Mouse (Mus musculus): ENCODE results near the gene Sema4d.

Sema4d gene

GRCm38 (mm10) chr13:51814646-51815045 lies 21.1 kb upstream of the Sema4d start:
- no peak for DNase-seq (ENCODE audit: low spot score)

- no peak for DNase-seq (ENCODE audit: low spot score)
These were observed 20.4 kb upstream of the Sema4d start for GRCm38 (mm10) chr13:51813621-51814615.

GRCm38 (mm10) chr13:51808141-51808540 lies 14.6 kb upstream of the Sema4d start:
- no peak for DNase-seq (ENCODE audit: low spot score)

- no peak for DNase-seq (ENCODE audit: low spot score)
These were observed 12.7 kb upstream of the Sema4d start for GRCm38 (mm10) chr13:51806220-51806619.

GRCm38 (mm10) chr13:51805634-51806033 lies 12.1 kb upstream of the Sema4d start:
- DNase-seq (ENCODE audit: low spot score): no peak

GRCm38 (mm10) chr13:51800921-51801320 lies 7.4 kb upstream of the Sema4d start:
- DNase-seq (ENCODE audit: low spot score): no peak

- DNase-seq (ENCODE audit: low spot score): no peak
These were observed 6.4 kb upstream of the Sema4d start for GRCm38 (mm10) chr13:51799735-51800522.

GRCm38 (mm10) chr13:51797899-51798746 lies 4.6 kb upstream of the Sema4d start:
- no peak for DNase-seq (ENCODE audit: low spot score)

- DNase-seq (ENCODE audit: low spot score): no peak
These were observed 401 bp upstream of the Sema4d start for GRCm38 (mm10) chr13:51793948-51794347.

GRCm38 (mm10) chr13:51792729-51793424 lies 670 bp downstream of the Sema4d start:
- peak; percentile 49 for DNase-seq (ENCODE audit: low spot score)

- no peak for DNase-seq (ENCODE audit: low spot score)
These were observed 1.4 kb downstream of the Sema4d start for GRCm38 (mm10) chr13:51792135-51792573.

GRCm38 (mm10) chr13:51791604-51792003 lies 1.9 kb downstream of the Sema4d start:
- no peak for DNase-seq (ENCODE audit: low spot score)

GRCm38 (mm10) chr13:51790793-51791192 lies 2.8 kb downstream of the Sema4d start:
- no peak for DNase-seq (ENCODE audit: low spot score)

GRCm38 (mm10) chr13:51787858-51788257 lies 5.7 kb downstream of the Sema4d start:
- DNase-seq (ENCODE audit: low spot score): no peak

GRCm38 (mm10) chr13:51786616-51787015 lies 6.9 kb downstream of the Sema4d start:
- no peak for DNase-seq (ENCODE audit: low spot score)

- no peak for DNase-seq (ENCODE audit: low spot score)
These were observed 9.1 kb downstream of the Sema4d start for GRCm38 (mm10) chr13:51784476-51784875.

- no peak for DNase-seq (ENCODE audit: low spot score)
These were observed 9.7 kb downstream of the Sema4d start for GRCm38 (mm10) chr13:51783857-51784256.

GRCm38 (mm10) chr13:51780509-51781155 lies 12.9 kb downstream of the Sema4d start:
- DNase-seq (ENCODE audit: low spot score): no peak

- DNase-seq (ENCODE audit: low spot score): no peak
These were observed 14.3 kb downstream of the Sema4d start for GRCm38 (mm10) chr13:51778983-51779962.
